Mouse (Mus musculus): ENCODE results near the gene Gm21987.

- TF ChIP-seq CTCF (IDR thresholded peaks at IDR 0.05; ENCODE audit: insufficient read depth, low read length) (no peak), POLR2A (IDR thresholded peaks at IDR 0.05; ENCODE audit: borderline replicate concordance, extremely low read depth, low read depth, low read length) (no peak)
Measured at GRCm38 (mm10) chr16:38372876-38373275, 26.0 kb downstream of the Gm21987 start.

Data from lung, adult 2 months (tissue).